Mouse (Mus musculus) central nervous system, embryonic 11.5 days (tissue): ENCODE measurements around the gene Shoc2. TPM values are rescaled to one million over a fixed set of nuclear protein-coding genes. Genes with fewer than 3 reads are reported as not detected.

ENCODE experiments used
- polyA plus RNA-seq: library from polyadenylated mRNA; depleted of rRNA; stranded (reverse); fragments of >200 nt; gene quantifications from 2 replicates; pipeline ENCODE4 v1.2.3, GENCODE M21; 2012; rRNA removed

Shoc2 gene
- 36.7 and 41.6 TPM in 2 replicates for polyA plus RNA-seq

DNA sequence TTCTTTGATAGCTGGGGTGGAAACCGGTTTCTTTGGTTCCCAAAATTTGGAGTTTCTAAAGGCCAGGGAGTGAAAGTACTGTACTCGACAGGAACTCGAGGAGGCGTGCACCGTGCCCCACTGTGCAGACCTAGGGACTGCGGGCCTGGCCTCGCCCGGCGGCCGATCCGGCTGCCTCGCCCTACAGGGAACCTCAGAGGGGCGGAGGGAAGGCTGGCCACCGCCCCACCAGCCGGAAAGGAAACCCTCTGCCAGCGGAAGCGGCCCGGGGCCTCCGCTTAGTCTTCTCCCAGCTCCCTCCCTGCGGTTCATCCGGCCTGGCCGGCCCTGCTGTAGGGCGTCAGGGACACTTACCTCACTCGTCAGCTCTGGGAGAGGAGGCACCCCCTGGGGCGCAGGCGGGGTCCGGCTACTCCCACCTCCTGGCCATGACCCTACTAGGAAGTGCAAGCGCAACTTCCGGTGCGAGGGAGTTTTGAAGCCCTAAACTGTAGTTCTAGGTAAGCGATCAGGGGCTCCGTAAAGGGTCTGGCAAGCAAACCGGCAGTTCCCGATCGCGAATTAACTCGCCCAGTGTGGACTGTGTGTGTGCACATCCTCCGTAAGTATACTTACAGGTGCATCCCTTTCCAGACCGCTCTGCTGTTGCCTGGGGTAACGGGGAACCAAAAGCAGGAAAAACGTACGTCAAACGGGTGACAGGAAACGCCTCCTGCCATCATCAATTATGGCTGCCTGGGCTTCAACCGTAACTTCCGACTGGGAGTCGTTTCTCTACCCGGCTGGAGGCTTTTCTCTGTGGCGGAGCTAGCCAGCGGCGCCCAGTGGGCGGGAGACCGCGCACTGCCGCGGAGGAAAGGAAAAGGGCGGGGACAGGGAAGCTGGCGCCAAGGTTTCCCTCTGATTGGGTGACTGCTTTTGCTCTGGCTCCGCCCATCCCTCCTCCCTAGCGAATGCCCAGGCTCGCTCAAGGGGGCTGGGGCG, at the start of gene Shoc2, which contains the start of gene Bbip1:
Gene Shoc2, plus strand, starts transcription at position 505 of the 984 bp plus-strand sequence.
Gene Bbip1, minus strand, starts transcription at position 826 of the 984 bp plus-strand sequence.

DNA sequence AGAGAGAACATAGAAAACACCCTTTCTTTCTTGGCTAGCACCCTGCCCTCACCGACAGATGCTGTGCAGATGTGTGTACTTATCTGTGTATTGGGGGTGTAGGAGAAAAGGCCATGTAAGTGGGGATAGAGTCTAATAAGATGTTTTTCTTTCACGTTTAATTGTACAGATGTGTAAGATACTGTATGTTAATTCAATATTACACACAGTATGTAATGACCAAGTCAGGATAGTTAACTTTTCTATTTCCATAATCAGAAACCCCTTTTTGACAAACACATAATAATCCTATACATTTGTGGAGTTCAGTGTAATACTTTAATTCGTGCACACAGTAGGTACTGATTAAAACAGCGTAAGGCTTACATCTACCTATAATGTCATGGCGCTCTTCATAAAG, 99.7 kb downstream of the Shoc2 start, which contains the start of gene Adra2a:
Gene Adra2a, plus strand, starts transcription at position 301 of the 400 bp plus-strand sequence.

Other genes starting within 250 kb of the Shoc2 start
- gene Pdcd4, start 52.1 kb upstream of the Shoc2 start, polyA plus RNA-seq: 43.9 and 62.0 TPM in 2 replicates
- 70.8 and 81.8 TPM in 2 replicates for gene Bbip1, start 321 bp downstream of the Shoc2 start, polyA plus RNA-seq
- gene Adra2a, start 99.8 kb downstream of the Shoc2 start, polyA plus RNA-seq: 4.1 and 4.4 TPM in 2 replicates